Mouse (Mus musculus) liver, embryonic 14.5 days (tissue): Measurements from ENCODE around the gene Hsd11b1.

ENCODE experiments used
- CTCF ChIP-seq: IDR thresholded peaks from 2 replicates; pipeline ENCODE4 v1.5.1; 2016; ENCODE audit warnings: antibody characterized with exemption, low read depth, control low read depth
- EP300 ChIP-seq: IDR thresholded peaks from 2 replicates; pipeline ENCODE4 v1.6.1; 2016; ENCODE audit warnings: antibody characterized with exemption, low read depth

DNA sequence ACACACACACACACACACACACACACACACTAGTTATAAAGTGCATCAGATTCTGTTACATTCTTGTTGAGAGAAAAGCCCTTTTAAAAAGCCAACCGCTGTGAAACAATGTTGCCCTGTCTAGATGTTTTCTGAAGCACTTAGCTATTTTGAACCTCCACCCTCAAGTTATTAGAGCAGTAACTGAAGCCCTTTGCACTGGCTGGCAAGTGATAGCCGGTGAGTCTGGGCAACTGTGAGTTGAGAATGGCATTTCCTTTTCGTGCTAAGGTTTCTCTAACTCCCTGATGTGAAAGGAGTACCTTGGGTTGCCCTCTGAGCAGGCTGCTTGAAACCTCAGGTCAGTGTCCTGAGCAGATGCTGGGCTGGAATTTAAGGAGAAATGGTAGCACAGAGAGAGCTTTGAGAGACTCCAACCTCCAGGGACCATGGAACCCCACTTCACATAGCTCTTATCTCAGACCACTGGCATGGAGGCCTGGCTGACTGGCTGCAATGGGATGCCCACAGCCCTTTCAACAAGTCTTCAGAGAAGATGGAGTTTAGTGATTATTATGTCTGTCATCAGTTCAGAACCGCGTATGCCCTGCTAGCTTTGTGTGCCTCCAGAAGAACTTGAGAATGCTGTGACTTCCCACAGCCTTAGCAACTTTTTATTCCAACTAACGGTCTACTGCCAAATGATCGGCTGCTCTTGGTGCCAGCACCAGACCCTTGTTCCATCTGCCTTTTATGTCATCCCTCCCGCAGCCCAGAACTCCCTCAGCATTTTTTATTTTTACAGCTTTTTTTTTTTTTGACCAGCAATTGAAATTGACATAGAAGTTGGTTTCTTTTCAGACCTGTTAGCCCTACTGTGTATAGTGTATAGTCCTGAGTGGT, 608 bp downstream of the Hsd11b1 start:
- no peak for TF ChIP-seq CTCF
- TF ChIP-seq EP300 = no peak
